Mouse (Mus musculus): Measurements from ENCODE around the gene Epsti1. TPM values are rescaled to one million over a fixed set of nuclear protein-coding genes. Genes with fewer than 3 reads are reported as not detected.

Epsti1 gene
- total and polyA plus RNA-seq, 2 experiments from 2014 or later = 0.19 to 0.46 TPM

DNA sequence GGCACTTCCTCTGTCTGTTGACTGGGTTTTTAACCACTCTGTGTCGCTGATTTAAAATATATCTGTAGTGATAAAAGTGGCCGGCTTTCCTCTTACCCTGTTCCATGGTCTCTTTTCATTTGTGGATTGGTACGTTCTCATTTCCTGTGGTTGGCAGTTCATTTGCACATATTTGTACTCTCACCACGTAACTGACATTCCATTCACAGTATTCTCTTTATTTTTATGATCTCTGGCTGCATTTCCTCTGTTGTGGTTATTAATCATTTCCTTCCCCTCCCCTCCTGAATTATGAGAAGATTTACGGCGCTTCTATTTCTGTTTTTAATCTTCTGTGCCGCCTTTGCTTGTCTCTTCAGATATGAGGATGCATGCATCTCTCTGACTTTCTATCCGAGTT is 71.7 kb downstream of the Epsti1 start:
- Histone ChIP-seq H3K27ac (ENCODE audit: low read depth) (no peak overlapping the region), H3K9ac (replicated peaks; ENCODE audit: low read depth, low read length) (no peak overlapping the region), H3K27me3 (ENCODE audit: control insufficient read depth, insufficient read depth, low read length) (no peaks in the 10 kb centered on the region), H3K4me3 (ENCODE audit: low read depth, low read length) (no peak overlapping the region), H3K9me3 (replicated peaks; ENCODE audit: control insufficient read depth, low read length) (no peaks in the 10 kb centered on the region), H3K4me2 (ENCODE audit: low read depth, low read length) (no peak overlapping the region), H3K4me1 (ENCODE audit: control insufficient read depth, insufficient read depth) (no peaks in the 10 kb centered on the region), H3K36me3 (replicated peaks; ENCODE audit: control insufficient read depth, insufficient read depth, low read length) (no peaks in the 10 kb centered on the region)
- TF ChIP-seq CTCF (IDR thresholded peaks at IDR 0.05; ENCODE audit: low read depth) (no peak), EP300 (IDR thresholded peaks at IDR 0.05; ENCODE audit: low read depth) (no peak)
- WGBS = 56% methylated on average over 8 of the region's 8 CpGs
- ATAC-seq (ENCODE audit: insufficient read depth, low read depth) = no peak
- no peak for DNase-seq (ENCODE audit: low spot score)

DNA sequence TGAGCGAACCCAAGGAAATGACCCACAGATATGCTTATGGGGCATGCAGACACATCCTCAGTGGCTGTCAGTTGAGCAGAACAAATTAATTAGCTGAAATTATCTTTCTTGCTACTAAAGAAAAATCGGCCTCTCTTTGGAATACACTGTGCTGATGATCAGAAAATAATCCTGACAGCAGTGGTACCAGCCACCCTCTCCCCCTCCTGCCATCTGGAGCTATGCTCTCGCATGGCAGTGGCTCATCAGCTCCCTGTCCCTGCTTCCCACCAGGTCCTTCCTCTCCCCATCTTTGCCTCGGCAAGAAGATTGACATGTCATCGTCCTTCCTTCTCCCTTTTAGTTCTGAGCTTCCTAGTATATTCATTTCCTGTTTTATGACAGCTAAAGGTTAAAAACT is 77.5 kb downstream of the Epsti1 start:
- 80% methylated on average over 5 of the region's 5 CpGs for WGBS
- Histone ChIP-seq H3K9me3 (replicated peaks; ENCODE audit: control insufficient read depth, low read length) (no peaks in the 10 kb centered on the region), H3K36me3 (replicated peaks; ENCODE audit: control insufficient read depth, insufficient read depth, low read length) (no peaks in the 10 kb centered on the region), H3K27me3 (ENCODE audit: control insufficient read depth, insufficient read depth, low read length) (no peaks in the 10 kb centered on the region), H3K27ac (ENCODE audit: low read depth) (no peak overlapping the region), H3K4me2 (ENCODE audit: low read depth, low read length) (no peak overlapping the region), H3K9ac (replicated peaks; ENCODE audit: low read depth, low read length) (no peak overlapping the region), H3K4me1 (ENCODE audit: control insufficient read depth, insufficient read depth) (no peaks in the 10 kb centered on the region), H3K4me3 (ENCODE audit: low read depth, low read length) (no peak overlapping the region)
- ATAC-seq (ENCODE audit: insufficient read depth, low read depth) = no peak
- DNase-seq (ENCODE audit: low spot score) = no peak
- TF ChIP-seq CTCF (IDR thresholded peaks at IDR 0.05; ENCODE audit: low read depth) (no peak), EP300 (IDR thresholded peaks at IDR 0.05; ENCODE audit: low read depth) (no peak)

DNA sequence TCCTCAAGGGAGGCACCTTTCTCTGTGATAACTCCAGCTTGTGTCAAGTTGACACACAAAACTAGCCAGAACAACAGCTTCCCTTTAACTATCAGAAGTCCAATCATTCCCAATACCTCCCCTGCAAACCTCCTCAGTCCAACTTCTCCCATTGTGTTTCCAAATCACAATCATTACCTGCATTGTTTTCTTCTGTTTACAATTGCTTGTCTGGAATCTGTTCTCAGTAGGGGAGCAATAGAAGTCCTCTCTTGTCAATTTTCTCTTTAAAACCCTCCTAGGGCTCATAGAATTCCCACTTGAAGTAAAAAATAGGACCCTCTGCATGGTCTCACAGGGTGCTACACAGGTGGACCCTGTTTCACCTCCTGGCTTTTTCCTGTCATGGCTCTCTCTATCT is 93.7 kb downstream of the Epsti1 start:
- DNase-seq (ENCODE audit: low spot score) (no peak), ATAC-seq (ENCODE audit: insufficient read depth, low read depth) (no peak)
- Histone ChIP-seq H3K27ac (ENCODE audit: low read depth) (no peak overlapping the region), H3K9me3 (replicated peaks; ENCODE audit: control insufficient read depth, low read length) (no peaks in the 10 kb centered on the region), H3K36me3 (replicated peaks; ENCODE audit: control insufficient read depth, insufficient read depth, low read length) (no peaks in the 10 kb centered on the region), H3K4me1 (ENCODE audit: control insufficient read depth, insufficient read depth) (no peaks in the 10 kb centered on the region), H3K27me3 (ENCODE audit: control insufficient read depth, insufficient read depth, low read length) (no peaks in the 10 kb centered on the region), H3K4me3 (ENCODE audit: low read depth, low read length) (no peak overlapping the region), H3K4me2 (ENCODE audit: low read depth, low read length) (no peak overlapping the region), H3K9ac (replicated peaks; ENCODE audit: low read depth, low read length) (no peak overlapping the region)
- no peak for TF ChIP-seq CTCF (IDR thresholded peaks at IDR 0.05; ENCODE audit: low read depth)
- no peak for TF ChIP-seq EP300 (IDR thresholded peaks at IDR 0.05; ENCODE audit: low read depth)

DNA sequence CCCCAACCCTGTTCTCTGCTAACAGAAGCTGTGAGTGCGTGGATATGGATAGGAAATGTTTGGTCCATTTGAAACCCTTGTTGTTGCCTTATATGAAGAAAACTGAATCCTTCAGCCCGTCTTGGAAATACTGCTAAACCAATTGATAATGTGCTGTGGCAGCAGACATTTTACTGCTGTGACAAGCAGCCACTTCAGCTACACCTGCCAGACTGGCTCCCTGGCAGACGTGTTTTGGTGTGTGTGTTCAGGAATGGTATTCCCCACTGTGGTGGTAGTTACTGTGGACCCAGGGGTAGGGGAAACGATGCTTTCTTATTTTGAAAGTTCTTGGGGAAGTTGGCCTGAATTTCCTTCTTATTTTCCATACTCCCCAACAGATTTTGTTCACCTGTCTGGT is 100.4 kb downstream of the Epsti1 start:
- ATAC-seq (ENCODE audit: insufficient read depth, low read depth) = no peak
- H3K27ac ChIP-seq (ENCODE audit: low read depth) = no peak overlapping the region
- no peak for DNase-seq (ENCODE audit: low spot score)
- 56% methylated on average over 4 of the region's 4 CpGs for WGBS
- H3K4me2 ChIP-seq (ENCODE audit: low read depth, low read length) = no peak overlapping the region
- no peaks in the 10 kb centered on the region for H3K36me3 ChIP-seq (replicated peaks; ENCODE audit: control insufficient read depth, insufficient read depth, low read length)
- H3K4me3 ChIP-seq (ENCODE audit: low read depth, low read length) = no peak overlapping the region
- no peak overlapping the region for H3K9ac ChIP-seq (replicated peaks; ENCODE audit: low read depth, low read length)
- H3K27me3 ChIP-seq (ENCODE audit: control insufficient read depth, insufficient read depth, low read length) = no peaks in the 10 kb centered on the region
- TF ChIP-seq EP300 (IDR thresholded peaks at IDR 0.05; ENCODE audit: low read depth) (no peak), CTCF (IDR thresholded peaks at IDR 0.05; ENCODE audit: low read depth) (no peak)
- no peaks in the 10 kb centered on the region for H3K9me3 ChIP-seq (replicated peaks; ENCODE audit: control insufficient read depth, low read length)
- H3K4me1 ChIP-seq (ENCODE audit: control insufficient read depth, insufficient read depth) = no peaks in the 10 kb centered on the region

DNA sequence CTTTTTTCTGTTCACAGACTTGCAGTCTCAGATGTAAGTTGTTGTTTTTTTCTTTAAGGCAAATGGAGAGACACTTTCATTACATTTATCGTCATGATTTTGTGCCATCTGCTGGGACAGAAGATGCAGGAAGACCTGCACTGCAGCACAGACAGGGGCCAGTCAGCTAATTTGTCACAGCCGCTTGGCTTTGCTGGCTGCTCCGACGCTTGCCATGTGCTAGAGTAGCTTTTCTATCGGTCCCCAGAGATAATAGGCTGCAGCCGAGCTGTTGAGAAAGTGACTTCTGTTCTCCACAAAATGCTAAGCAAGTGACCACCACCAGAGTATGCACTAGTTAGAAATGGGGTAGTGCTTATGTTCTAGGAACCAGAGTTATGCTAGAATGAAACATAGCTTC is 104.0 kb downstream of the Epsti1 start:
- H3K4me3 ChIP-seq (ENCODE audit: low read depth, low read length) = no peak overlapping the region
- no peaks in the 10 kb centered on the region for H3K27me3 ChIP-seq (ENCODE audit: control insufficient read depth, insufficient read depth, low read length)
- H3K27ac ChIP-seq (ENCODE audit: low read depth) = no peak overlapping the region
- TF ChIP-seq EP300 (IDR thresholded peaks at IDR 0.05; ENCODE audit: low read depth) = no peak
- TF ChIP-seq CTCF (IDR thresholded peaks at IDR 0.05; ENCODE audit: low read depth) = no peak
- H3K4me1 ChIP-seq (ENCODE audit: control insufficient read depth, insufficient read depth) = no peaks in the 10 kb centered on the region
- WGBS = 25% methylated on average over 6 of the region's 6 CpGs
- no peak for ATAC-seq (ENCODE audit: insufficient read depth, low read depth)
- no peaks in the 10 kb centered on the region for H3K9me3 ChIP-seq (replicated peaks; ENCODE audit: control insufficient read depth, low read length)
- DNase-seq (ENCODE audit: low spot score) = no peak
- no peak overlapping the region for H3K9ac ChIP-seq (replicated peaks; ENCODE audit: low read depth, low read length)
- H3K4me2 ChIP-seq (ENCODE audit: low read depth, low read length) = no peak overlapping the region
- no peaks in the 10 kb centered on the region for H3K36me3 ChIP-seq (replicated peaks; ENCODE audit: control insufficient read depth, insufficient read depth, low read length)

DNA sequence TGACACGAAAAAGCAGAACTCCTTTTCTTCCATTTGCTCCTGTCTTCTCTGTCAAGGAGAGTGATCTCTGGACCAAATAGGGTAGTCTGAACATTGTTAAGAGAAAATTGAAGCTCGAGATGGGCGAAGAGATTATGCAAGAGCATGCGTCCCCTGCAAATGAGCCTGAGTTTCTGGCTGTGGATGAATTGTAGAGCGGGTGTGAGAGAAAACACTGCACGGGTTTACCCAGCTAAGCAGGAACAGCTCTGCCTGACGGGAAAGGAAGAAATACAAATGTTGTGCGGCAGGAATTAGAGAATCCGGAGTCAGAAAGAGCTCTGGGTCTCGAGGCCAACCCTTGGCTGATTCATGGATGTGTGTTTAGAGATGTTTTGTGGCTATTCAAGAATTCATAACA is 107.8 kb downstream of the Epsti1 start:
- DNase-seq (ENCODE audit: low spot score) (no peak), ATAC-seq (ENCODE audit: insufficient read depth, low read depth) (no peak)
- no peak overlapping the region for H3K27ac ChIP-seq (ENCODE audit: low read depth)
- H3K27me3 ChIP-seq (ENCODE audit: control insufficient read depth, insufficient read depth, low read length) = no peaks in the 10 kb centered on the region
- no peak overlapping the region for H3K4me3 ChIP-seq (ENCODE audit: low read depth, low read length)
- H3K9ac ChIP-seq (replicated peaks; ENCODE audit: low read depth, low read length) = no peak overlapping the region
- no peaks in the 10 kb centered on the region for H3K36me3 ChIP-seq (replicated peaks; ENCODE audit: control insufficient read depth, insufficient read depth, low read length)
- 57% methylated on average over 10 of the region's 10 CpGs for WGBS
- H3K9me3 ChIP-seq (replicated peaks; ENCODE audit: control insufficient read depth, low read length) = no peaks in the 10 kb centered on the region
- H3K4me2 ChIP-seq (ENCODE audit: low read depth, low read length) = no peak overlapping the region
- no peak for TF ChIP-seq EP300 (IDR thresholded peaks at IDR 0.05; ENCODE audit: low read depth)
- TF ChIP-seq CTCF (IDR thresholded peaks at IDR 0.05; ENCODE audit: low read depth) = no peak
- no peaks in the 10 kb centered on the region for H3K4me1 ChIP-seq (ENCODE audit: control insufficient read depth, insufficient read depth)

Data from heart, postnatal 0 days (tissue).